Mouse (Mus musculus) mature B cell (primary cell): ENCODE results near the gene Ceacam16.

Source experiments
- in situ Hi-C: fragments of 300-500 bp; cut with MboI; formaldehyde crosslinking; loops from 2 replicates; pipeline ENCODE4 v1.14.3; 2019

Ceacam16 gene

DNA sequence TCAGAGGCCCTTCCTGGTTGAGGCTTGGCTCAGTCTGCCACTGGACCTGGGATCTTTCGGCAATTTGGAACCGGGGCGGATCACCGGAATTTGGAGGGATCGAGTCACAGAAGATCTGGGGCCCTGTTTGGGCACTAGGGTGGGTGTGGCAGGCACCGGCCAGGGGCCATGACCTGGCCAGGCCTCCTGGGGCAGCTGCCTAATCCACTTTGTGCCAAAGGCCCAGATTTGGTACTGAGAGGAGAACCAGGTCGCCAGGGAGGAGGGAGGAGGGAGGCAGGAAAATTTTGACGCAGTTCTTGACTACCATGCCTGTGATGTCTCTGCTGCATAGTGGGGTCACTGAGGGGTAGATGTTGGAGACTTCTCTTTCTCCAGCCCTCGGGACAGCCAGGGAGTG, at the start of gene Ceacam16:
TSS of gene Ceacam16 (minus strand) at position 101 of the 400 bp plus-strand sequence.
- in situ Hi-C loops = no loop called here

DNA sequence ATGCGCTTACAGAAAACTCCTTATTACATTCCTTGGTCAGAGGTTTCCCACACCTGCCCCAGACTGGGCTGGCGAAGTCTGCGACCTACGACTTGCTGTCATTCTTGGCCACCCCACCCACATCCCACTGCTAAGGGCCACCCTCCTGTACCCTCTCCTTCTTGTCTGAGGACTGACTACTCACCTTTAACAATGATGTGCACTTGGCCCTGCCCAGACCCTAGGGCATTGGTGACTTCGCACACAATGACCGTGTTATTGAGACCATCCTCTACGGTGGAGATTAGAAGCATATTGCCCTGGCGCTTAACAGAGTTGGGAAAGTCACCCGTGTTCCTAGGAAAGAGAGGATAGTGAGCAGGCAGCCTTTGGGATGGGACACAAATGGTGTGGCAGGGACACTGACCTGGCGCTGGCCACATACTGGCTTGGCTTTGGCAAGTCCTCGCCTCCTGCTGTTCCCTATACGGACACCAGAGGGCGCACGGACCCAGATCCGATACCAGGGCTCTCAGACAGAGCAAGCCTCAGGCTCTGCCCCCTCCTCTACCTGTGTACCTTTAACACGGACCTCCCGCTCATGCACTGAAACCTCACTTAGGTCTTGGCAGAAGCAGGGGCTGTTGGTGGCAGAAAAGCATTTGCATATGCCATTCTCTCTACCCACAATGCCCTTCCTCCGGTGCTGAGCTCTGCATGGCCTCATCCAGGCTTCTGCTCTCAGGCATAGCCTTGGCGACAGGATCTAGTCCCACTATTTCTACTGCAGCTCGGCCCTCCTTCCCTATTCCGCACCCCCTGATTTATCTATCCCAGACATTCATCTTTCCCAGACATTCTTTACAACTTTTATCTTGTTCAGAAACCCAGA, 49.6 kb upstream of the Ceacam16 start:
- in situ Hi-C loops = loop anchor here (5.0 kb wide), 1 partner anchor 52 kb away; no protein-coding TSS in a partner anchor

DNA sequence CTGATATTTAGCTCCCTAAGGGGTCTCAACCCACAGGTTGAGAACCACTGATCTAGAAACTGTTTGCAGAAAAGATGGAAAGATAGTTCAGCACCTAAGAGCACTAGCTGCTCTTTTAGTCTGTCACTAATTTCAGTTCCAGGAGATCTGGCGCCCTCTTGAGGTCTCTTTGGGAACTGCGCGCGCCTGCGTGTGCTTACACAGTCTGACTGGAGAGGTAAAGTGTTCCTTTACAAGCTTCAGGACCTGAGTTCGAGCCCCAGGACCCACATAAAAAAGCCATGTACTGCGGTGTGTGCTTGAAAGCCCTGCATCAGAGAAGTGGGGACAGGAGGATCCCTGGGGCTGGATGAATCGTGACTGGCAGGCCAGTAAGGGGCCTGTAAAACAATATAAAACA, 28.8 kb upstream of the Ceacam16 start:
- in situ Hi-C loops = no loop called here

DNA sequence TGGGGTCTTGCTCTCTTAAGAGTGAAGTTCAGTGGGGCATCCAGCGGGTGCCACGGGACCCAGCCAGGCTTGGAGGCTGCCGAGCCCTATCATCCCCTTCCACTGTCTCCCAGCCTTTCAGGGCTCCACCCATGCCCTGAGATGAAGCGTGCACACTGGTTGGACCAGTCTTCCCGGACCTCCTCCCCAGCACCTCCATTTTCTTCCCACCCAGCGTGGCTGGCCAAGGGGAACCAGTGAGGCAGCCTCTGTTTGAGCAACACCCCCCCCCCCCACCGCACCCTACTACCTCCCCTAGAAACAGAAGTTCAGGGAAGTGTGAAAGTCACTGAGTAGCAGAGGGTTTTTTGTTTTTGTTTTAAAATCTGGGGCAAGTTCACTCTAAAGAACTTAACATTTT, 26.8 kb upstream of the Ceacam16 start, which contains the start of gene Ceacam19:
TSS of gene Ceacam19 (minus strand) at position 117 of the 400 bp plus-strand sequence.
- in situ Hi-C loops = no loop called here

DNA sequence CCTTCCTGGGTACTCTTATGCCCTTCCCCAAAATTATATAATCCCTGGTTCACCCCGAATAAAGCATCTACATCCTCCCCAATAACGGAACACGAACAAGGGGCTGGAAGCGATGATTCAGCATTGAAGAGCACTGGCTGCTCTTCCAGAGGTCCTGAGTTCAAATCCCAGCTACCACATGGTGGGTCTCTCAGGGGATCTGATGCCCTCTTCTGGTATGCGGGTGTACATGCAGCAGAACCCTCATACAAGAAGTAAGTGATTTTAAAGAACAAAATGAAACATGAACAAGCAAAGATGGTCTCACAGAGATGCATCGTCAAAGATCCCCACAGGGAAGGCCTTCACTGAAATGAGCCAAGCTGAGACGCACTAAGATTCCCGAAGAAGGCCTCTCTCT, 19.7 kb upstream of the Ceacam16 start:
- in situ Hi-C loops = no loop called here

DNA sequence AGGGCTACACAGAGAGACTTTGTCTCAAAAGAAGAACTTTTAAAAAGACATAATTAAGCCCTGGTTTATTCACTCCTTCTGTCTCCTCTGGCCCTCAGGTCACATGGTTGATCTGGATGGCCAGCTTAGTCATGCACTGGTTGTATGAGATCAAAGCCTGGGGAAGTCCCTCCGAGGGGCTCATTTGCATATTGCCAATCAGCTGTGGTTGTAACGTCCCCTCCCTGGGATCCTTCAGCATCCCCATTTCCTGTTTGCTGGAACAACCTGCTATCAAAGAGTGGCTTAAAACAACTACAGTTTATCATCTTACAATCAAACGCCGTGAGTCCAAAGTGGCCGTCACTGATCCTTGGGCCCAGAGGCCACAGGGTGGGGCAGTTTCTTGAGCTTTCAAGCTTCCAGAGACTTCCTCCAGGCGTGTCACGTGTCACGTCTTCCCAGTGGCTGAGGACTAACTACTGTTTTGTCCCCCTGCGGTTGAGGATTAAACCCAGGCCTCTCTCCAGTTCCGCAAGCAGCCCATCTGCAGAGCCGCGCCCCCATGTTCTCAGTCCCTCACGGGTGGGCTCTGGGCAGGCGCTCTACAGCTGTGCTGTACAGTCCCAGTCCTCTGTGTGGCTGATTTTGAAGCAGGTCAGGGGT, 15.8 kb upstream of the Ceacam16 start:
- in situ Hi-C loops = no loop called here

DNA sequence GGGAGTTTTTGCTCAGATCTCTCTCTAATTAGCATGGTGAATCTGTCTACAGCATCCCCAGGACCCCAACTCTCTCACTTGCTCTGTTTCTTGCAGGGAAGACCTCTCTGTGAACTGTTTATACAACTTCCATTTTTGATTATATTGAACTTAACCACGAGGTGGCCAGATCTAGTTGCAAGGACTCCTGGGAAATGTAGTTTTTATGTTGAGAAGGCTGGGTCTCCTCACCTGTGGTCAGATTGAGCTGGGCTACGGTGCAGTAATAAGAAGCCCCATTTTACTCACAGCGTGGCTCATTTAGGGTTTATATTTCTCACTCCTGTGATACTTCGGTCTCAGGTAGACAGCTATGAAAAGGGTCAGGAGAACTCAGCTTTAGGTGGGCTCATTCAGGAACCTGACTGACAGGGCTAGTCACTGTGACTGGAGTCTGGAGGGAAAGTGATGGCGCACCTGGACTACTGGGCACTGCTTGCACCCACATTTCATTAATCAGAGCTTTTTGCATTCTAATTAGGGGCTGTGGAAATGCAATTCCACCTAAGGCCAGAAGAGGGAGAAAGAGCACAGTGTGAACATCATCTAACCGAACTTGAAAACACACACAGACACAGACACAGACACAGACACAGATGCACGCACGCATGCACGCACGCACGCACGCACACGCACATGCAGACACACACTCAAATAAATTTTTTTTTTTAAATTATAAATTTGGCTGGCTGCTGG, 15.0 kb upstream of the Ceacam16 start:
- in situ Hi-C loops = no loop called here

DNA sequence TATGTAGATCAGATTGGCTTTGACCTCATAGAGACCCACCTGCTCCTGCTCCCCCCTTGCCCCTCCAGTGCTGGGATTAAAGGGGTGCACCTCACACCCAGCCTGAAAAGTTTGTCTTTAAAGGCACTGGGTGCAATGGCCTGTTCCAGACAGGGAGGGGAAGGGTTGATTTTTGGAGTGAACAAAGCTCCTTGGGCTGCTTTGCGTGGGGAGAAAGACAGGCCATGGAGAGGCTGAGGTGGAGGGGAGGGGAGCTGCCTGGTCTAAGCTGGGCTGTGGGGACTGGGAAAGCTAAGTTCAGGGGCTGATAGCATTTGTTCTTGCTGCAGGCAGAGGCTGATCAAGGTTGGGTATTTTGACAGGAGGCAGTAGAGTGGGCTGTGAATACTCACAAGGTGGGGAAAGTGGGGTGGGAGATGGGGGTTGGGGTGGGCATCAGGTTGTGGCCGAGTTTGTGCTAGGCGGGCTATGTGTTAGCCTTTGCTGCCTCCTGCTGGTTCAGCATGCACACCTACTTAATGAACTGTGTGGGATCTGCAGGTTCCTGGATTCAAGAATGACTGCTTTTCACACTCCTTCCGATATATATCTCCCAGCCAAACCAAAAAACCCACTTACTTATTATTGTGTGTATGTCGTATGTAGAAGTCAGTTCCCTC, 11.0 kb upstream of the Ceacam16 start:
- in situ Hi-C loops = no loop called here

DNA sequence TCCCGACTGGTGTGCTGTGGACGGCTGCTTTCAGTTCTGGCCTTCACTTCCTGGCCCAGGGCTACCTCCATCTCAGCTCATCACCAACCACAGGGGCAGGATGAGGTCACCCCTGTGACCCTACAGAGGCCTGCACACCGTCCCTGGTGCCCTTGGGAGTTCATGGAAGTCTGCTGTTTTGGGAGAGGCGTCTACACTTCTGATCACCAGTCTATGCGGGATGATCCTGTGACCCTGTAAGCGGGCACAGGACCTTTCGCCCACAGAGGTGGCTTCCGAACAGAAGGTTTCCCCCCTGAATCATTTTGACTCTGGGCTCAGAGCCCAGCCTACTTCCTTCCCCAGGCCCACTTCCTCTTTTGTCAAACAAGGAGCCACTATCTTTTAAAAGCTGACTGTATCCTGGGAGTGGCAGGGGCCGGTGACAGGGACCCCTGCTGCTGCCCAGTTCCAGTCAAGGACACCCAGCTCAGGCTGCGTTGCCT, 10.1 kb upstream of the Ceacam16 start:
- in situ Hi-C loops = no loop called here

DNA sequence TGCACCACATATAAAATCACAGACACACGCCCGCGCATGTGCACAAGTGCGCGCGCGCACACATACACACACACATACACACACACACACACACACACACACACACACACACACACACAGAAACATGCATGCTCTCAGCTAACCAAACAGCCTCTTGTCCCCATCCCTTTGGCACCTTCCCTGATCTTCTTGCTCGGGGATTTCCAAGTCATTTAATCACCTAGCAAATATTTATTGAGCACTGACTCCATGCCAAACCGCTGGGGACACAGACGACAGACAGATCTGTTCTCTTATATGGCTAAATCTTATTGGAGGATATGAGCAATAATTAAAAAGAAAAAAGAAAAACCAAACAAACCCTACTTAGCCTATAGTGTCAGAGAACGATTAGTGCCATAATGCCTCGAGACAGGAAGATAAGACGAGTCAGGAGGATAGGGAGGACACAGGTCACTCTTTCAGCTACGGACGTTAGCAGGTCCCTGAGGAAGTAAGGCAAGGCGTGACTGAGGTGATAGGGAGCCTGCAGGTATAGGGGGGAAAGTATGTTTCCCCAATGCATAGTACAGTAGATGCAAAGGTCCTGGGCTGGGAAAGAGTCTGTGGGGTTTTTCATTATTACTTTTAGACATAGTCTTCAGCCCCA, 6.8 kb upstream of the Ceacam16 start:
- in situ Hi-C loops = no loop called here

DNA sequence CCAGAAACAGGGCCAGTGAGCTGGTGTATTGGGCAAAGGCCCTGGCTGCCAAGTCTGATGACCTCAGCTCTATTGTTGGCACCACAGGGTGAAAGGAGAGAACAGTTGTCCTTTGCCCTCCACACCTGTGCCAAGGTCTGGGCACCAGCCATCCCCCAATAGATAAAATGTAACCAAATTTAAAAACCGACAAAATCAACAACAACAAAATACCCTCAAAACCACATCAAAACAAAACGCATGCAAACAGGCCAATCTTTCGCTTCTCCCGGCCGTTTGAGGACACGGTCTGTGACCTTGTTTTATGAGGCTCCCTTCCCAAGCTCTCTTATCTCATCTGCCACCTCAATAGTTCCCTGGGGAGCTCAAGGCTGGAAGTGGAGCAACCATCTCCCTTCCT, 5.4 kb upstream of the Ceacam16 start:
- in situ Hi-C loops = no loop called here

DNA sequence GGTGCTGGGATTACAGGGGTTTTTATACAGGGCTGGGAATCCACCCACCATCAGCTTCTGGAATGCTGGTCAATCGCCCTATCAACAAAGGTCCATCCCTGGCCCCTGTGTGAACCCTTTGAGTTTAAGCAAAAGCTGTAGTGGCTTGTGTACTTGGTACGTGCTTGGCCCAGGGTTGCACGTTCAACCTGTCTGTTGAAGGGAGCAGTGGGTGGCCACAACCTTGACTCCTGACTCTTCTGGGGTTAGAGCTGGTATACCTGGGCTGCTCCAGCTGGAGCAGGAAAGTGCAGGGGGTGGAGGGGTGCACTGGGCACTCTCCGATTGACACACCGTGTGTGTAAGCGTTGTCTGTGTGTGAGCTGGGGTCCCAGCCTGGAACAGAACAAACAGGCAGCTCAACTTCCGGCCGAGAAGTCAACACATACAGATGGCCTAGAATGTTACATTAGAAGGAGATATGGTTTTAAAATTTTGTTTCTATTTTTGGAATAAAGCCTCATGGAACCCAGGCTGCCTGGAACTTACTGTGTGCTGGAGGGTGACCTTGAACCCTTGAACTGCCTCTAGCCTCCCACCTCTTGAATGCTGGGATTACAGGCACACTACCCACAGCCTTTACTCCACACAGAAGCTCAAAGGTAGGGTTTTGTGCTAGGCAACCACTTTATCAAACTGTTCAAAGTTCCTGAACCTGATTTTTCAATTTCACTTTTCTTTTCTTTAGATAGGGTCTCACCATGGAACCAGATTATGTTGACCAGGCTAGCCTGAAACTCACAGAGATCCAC, 4.3 kb upstream of the Ceacam16 start:
- in situ Hi-C loops = no loop called here

DNA sequence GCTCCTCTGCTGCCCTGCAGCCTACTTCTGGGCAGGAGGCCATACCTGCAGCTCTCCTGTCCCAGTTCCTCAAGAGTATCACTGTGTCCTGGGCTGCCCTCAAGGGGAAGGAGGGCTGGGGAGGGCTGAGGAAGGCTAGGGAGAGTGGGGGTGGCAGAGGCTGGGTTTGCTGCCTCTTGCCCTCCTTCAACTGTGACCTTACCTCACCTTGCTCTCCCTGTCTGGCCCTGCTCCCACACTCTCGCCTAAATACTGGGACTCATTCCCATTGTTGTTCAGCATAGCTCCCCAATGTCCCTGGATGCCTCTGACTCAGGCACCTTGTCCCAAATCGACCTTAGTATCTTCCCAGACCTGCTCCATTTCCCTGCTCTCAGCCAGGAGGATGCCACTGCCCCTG, 3.1 kb upstream of the Ceacam16 start:
- in situ Hi-C loops = no loop called here

DNA sequence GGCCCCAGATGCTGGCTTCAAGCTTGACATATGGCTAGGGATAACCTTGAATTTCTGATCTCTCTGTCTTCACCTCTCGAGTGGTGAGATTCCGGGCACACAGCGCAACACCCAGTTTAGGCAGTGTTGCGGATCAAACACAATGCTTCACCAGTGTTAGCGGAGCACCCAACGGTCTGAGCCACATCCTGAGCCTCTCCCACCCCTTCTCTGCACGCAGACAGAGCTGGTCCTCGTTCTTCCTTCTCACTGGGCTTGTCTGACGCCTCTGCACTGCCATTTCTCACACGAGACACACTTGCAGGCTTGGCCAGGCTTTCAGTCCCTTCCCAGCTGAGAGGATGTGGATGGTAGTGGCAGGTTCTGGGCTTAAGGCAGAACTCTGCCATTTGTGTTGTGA, 1.4 kb downstream of the Ceacam16 start:
- in situ Hi-C loops = no loop called here

DNA sequence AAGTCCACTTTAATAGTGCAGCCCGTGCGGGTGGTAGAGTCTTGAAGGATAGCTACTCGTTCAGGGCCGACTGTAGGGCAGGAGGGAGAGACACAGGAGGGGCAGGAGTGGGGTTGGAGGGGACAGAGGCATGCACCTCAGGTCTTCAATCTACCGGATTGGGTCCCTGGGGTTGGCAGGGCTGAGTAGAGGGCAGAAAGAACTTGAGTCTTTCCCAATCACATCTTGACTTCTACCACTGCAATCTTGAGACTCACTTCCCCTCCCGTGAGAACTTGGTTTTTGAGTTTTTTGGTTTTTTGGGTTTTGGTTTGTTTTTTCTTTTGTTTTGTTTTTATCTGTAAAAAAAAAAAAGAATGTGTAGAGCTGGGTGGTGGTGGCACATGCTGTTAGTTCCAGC, 4.8 kb downstream of the Ceacam16 start:
- in situ Hi-C loops = no loop called here

DNA sequence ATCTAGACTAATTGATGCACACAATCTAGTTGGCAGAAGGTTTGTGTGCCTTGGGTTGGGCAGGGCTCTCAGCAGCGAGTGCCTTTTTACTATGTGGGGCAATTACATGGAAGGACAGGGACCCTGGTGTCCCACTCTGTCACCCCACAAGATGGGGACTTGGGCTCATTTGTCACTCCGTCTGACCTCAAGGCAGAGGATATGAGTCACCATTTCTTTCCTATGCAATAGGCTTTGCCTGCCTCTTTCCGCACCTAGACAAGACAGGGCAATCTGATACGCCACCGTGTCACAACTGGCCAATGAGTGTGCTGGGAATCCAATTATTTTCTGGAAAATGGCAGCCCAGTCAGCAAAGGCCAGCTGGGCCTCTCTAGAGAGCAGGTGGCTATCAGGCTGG, 5.4 kb downstream of the Ceacam16 start:
- in situ Hi-C loops = no loop called here

DNA sequence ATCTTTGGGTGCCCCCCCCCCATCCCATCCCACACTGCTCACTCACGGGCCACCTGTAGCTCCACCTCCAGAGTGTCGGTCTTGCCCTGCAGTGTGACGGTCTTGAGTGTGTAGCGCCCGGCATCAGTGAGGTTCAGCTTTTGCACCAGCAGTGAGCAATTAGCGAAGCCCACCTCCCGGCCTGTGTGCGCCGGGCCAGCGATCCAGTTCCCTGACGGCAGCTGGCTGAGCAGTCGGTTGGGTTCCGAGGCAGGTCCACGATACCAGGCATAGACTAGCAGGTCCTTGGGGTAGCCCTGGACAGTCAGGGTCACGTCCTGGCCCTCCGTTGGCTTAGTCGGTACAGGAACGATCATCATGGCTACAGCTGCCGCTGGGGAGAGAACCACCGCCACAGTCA, 7.6 kb downstream of the Ceacam16 start:
- in situ Hi-C loops = no loop called here

DNA sequence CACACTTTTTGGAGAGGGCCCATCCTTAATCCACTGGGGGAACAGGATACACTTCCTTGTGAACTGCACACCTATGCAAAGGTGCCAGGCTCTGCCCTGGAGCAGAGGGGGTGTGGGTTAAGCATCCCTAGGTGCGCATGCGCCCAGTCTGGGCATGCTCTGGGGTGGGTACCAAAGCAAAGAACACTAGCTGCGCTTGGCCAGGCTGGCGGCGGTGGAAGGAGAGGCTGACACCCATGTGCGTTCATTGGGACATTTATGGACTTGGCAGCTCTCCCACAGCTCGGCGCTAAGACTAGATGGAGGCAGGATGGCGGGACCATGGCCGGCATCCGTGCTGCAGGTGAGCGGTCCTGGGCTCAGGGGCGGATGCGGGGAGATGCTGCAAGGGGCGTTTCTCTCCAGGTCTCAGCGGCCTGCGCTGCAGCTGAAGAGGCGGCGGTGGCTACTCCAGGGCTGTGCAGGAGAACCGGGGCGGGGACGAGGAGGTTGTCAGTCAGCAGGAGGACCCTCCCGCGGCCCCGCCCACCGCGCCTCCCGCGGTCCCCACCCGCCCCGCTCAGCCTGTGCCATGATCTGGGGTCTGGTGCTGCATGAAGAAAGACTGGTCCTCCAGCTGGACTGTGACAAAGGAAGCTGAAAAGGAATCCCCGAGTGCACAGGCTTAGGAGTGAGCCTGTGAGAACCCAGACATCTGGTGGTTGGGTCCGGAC, 9.1 kb downstream of the Ceacam16 start, which contains the start of gene Gm19345:
TSS of gene Gm19345 (plus strand) at position 146 of the 713 bp plus-strand sequence.
- in situ Hi-C loops = no loop called here

DNA sequence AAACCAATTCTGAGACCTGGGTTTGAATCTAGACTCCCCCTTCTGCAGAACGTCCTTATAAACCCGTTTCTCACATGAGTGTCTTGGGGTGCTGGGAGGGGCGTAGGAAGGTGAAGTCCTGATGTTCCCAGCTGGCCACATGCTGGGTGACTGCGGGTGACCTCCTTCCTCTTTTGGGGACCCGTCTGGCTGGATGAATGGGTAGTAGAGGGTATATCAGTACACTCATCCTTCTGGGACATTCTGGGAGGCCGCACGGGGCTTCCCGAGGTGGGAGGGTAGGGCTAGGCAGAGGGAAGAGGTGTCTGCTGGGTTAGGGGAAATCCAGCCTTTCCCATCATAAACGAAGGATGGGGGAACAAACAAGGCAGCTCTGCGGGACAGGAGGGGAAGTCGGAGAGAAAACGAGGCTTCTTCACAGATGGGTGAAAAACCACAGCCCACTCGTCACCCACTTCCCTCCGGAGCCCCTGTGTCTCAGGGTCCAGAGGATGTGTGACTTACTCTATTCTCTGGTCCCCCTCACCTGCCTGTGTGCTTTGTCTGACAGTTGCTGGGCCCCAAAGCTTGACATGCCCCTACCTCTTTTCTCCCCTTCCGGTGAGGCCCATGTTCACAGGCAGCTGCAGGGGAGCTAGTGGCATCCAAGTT, 16.5 kb downstream of the Ceacam16 start:
- in situ Hi-C loops = loop anchor here (5.0 kb wide), 1 partner anchor 42 kb away; no protein-coding TSS in a partner anchor
